Mouse (Mus musculus): ENCODE data around the gene Rerg. TPM values are rescaled to one million over a fixed set of nuclear protein-coding genes. Genes with fewer than 3 reads are reported as not detected.

Rerg gene
- 1 to 10 TPM; 8.5 to 9.1 TPM for total RNA-seq (2021)

DNA sequence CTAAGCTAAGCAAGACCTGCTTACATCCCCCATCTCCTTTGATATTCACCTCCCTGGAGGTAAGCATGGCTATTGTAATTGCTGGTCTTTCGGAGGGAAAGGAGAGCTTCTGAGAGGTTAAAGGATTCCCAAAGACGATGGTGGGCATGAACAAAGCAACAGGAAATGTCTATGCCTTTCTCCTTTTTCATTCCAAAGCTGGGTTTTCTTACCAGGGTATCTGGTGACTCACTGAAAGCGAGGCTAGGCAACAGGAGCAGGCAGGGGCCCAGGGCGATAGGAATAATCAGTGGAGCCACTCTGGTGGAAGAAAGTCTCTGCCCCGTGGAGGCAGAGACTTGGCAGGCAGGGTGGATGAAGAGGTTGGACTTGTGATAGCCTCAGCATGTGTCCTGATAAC is at the start of gene Rerg:
TSS of gene Rerg (minus strand) at position 272 of the 400 bp plus-strand sequence.
- intact Hi-C loops (cut with DNase I) = no loop called here

DNA sequence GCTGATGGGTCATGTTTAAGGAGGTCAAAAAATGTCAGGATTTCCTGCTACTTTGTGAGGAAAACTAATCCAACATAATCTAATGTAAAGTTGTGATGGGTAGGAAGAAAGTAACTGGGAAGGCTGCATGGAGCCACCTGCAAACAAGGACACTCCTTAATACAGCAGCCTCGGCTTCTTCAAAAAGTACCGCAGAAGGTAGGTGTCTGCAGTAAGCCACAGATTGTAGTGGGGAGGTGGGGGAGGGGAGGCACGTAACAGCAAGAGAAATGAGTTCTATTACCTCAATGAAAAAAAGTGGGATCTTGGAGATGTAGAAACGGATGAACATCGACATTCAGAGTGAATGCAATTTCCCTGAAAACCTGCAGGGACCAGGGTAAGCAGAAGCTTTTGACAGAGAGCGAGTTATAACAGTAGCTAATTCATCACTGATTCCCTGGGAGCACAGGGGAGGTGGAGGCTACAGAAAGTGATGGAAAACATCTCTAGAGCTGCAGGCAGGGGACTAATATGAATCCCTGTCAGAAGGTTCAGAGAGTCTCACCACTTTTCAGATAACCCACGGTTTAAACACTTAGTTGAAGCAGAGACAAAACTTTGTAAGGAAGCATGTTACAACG is 47.7 kb upstream of the Rerg start:
- no peak for DNase-seq (ENCODE audit: low spot score in 2 of 2)
- intact Hi-C loops (cut with DNase I) = no loop called here

More for the DNA sequence above, at the start of gene Rerg:
- no peak for DNase-seq (ENCODE audit: low spot score in 2 of 2)

DNA sequence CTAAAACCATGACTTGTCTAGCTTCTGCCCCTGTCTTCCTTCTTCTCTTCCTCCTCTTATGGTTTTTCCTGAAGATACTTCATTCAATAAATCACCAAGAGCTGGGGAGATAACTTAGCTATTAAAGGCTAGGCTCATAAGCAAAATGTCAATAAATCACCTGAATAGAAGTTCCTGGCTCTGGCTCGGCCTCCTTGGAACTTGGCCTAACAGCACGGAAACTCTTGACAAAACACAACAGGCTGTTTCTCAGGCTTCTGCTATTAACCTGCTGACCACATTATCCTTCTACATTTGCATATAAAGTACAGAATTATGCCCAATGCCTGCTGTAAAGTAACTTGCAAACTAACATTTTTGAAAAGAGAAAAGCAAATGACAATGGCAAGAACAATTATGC is 41.1 kb upstream of the Rerg start:
- intact Hi-C loops (cut with DNase I) = no loop called here
- DNase-seq (ENCODE audit: low spot score in 2 of 2) = no peak

DNA sequence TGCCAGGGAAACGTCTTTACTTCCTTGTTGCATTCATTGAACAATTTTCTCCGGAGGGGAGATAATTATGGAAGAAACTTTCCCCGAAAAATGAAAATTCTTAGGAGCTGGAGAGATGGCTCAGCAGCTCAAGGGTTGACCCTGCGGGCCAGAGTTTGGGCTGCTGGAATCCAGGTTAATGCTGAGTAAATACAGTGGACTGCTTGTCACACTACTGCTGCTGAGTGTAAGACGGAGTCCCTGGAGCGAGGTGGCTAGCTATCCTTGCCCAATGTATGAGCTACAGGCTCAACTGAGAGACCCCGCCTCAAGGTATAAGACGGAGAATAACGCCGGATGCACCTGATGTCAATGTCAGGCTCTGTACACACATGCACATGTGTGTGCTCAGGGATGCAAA is 40.7 kb upstream of the Rerg start:
- intact Hi-C loops (cut with DNase I) = no loop called here
- DNase-seq (ENCODE audit: low spot score in 2 of 2) = no peak

DNA sequence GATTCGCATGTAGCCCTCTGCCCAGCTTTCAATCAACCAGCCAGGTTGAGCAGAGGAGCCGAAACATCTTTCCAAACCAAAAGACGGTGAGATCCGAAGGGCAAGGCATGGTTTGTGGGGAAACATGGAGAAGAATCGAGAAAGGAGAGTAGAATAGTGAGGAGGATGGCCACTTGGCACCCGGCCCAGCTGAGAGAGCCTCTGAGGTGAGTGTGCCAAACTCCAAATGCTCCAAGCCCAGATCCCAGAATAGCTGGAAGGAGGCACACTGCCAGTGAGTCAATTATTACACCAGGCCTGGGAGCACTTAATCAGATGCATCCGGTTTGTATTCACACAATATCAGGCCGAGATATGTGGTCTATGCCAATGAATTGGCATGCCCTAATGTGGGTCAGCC is 39.7 kb upstream of the Rerg start:
- peak in 1 of 2 experiments; percentile 18 for DNase-seq (ENCODE audit: low spot score in 2 of 2)
- intact Hi-C loops (cut with DNase I) = loop anchor here (5.0 kb wide), 1 partner anchor 512 kb away; no protein-coding TSS in a partner anchor

DNA sequence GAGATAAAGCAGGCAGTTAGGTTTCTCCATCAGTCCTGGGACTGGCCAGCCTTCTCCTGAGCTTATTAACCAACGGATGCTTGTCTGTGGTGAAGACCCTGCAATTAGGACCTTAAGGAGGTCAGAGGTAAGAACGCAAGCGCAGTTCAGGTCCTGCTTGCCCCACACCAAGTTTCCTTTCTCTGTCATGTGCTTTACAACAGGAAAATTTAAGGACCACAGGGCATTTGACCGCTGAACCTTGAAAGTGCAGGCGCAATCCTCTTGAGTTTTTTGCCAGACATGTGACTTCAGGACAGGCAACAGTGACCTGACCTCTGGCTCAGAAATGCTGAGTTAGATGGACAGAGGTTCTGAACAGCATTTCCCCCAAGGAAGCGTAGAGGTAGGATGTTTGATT is 36.8 kb upstream of the Rerg start:
- no peak for DNase-seq (ENCODE audit: low spot score in 2 of 2)
- intact Hi-C loops (cut with DNase I) = loop anchor here (2.0 to 5.0 kb wide), 2 partner anchors 190 to 515 kb away; no protein-coding TSS in a partner anchor

DNA sequence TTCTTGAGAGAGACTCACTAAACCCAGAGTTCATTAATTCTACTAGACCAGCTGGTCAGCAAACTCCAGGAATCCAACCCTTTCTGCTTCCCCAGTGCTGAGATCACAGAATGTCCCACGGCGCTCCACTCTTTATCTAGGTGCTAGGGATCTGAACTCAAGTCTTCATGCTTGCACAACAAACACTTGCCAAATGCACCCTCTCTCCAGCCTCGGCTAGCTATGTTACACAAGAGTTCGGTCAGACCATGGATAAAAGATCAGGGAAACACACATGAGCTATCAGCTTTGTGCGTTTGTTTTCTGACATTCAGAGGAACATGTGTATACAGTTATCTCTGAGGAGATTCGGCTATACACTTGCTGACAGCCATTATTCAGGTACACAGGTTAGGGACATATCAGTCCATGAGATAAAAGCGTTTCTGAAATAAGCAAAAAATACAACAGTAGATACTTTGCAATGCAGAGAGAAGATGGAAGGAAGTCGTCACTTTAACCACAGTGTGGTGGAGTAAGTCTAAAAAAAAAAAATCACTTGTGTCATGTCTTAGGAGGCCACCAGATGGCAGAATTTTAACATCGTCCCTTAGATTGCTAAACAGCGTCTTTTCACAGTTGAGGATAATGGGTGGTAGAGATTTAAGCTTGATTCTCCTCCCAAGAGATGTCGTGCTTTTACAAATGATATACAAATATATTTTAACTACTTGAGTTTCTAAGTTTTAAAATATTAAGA is 35.5 kb upstream of the Rerg start:
- DNase-seq (ENCODE audit: low spot score in 2 of 2) = peak in 1 of 2 experiments; percentile 14
- intact Hi-C loops (cut with DNase I) = loop anchor here (2.0 to 5.0 kb wide), 2 partner anchors 191 to 516 kb away; no protein-coding TSS in a partner anchor

DNA sequence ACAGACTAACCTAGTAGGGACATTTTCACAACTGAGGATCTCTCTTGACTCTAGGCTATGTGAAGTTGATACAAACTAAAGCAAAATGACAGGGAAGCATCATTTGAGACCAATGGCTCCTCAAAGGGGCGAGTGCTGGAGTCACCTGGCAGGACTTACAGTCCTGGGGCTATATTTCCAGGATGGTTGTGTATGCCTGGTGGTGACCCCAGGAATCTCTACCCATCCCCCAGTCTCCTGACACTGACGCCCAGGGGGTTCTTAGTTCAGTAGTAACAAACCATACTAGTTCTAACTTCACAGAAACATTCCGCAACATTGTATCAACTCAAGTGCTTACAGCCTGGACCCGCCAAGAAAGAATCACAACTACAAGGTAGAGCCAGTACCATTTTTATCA is 32.4 kb upstream of the Rerg start:
- no peak for DNase-seq (ENCODE audit: low spot score in 2 of 2)
- intact Hi-C loops (cut with DNase I) = no loop called here

DNA sequence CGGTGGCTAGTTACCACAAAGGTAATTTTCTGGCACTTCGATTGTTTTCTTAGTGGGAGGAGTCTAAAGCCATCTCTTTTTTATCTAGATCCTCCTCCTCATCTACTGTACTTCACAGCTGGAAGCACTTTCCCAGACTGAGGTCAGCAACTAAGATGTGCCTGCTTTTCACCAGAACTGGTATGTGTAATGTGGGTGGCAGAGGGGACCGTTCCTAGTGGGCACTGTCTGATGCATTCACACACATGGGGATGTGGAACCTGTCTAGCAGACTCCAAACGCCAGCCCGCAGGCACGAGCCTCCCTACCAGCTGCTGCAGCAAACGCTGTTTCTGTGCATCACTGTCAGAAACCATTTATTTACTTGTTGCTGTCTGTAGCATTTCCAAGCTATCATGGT is 31.3 kb upstream of the Rerg start:
- no peak for DNase-seq (ENCODE audit: low spot score in 2 of 2)
- intact Hi-C loops (cut with DNase I) = no loop called here

DNA sequence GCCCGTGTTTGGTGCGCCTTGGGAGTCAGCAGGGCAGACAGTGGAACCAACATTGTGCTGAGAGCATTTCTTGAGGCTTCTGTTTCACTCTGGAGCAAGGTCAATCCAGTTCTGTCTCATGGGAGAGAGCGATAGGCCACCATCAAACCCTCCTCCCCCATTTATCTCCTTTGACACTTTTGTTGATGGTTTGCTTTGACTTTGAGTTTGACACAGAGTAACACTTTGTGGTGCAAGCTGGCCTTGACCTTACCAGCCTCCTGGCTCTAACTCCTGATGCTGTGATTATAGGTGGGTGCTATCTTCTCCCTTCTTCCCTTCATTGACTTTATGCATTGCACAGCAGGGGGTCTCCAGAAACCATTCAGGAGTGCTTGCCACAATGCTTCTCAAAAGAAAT is 30.9 kb upstream of the Rerg start:
- no peak for DNase-seq (ENCODE audit: low spot score in 2 of 2)
- intact Hi-C loops (cut with DNase I) = no loop called here

DNA sequence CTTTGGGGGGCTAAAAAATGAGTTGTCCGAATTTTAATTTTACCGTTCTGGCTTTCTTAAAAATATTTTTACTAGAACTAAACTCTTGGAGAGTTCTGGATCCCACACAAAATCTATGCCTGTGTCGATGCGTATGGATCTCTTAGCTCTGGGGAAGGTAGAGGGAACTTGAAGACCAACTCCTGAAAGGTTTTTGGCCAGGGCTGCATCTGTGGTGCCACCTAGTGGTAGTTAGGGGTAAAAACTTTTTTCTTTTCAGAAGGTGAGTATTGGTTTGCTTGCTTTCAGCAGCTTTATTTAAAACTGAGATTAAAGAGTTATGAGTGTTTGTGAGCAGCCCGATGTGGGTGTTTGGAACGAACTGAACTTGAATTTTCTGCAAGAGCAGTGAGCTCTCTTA is 21.8 kb upstream of the Rerg start:
- intact Hi-C loops (cut with DNase I) = no loop called here
- DNase-seq (ENCODE audit: low spot score in 2 of 2) = no peak

DNA sequence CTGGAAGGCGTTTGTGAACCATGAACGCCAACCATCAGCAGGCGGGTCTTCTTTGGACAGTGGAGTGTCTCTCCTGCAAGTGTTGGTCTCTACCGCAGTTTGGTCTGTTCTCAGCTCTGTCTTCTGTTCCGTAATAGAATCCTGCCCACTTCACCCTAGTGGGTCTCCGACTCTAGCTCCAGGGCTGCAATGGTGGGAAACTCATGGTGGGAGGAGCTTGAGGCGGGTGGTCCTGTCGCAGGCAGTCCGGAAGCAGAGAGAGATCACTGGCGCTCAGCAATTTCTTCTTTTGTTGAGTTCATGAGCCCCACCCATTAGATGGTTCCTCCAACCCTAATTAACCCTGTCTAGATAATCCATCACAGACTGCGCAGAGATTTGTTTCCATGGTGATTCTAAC is 20.7 kb upstream of the Rerg start:
- intact Hi-C loops (cut with DNase I) = no loop called here
- no peak for DNase-seq (ENCODE audit: low spot score in 2 of 2)

DNA sequence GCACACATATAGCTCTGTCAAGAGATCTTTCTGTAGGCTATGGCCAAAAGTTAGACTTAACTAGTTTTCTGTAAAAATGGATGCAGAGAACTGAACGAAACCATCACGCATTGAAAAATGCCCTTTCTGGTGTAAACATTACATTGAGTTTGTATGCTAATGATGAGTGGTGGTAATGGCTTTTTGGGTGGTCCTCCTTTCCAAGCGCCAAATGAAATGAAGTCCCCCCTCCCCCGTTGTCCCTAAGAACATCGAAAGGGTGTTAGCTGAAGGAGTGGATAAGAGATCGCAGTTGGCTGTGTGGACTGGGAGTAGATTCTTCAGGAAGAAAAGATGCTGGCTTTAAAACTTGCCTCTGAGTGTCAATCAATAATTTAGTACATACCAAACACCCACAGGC is 20.3 kb upstream of the Rerg start:
- intact Hi-C loops (cut with DNase I) = no loop called here
- DNase-seq (ENCODE audit: low spot score in 2 of 2) = no peak

DNA sequence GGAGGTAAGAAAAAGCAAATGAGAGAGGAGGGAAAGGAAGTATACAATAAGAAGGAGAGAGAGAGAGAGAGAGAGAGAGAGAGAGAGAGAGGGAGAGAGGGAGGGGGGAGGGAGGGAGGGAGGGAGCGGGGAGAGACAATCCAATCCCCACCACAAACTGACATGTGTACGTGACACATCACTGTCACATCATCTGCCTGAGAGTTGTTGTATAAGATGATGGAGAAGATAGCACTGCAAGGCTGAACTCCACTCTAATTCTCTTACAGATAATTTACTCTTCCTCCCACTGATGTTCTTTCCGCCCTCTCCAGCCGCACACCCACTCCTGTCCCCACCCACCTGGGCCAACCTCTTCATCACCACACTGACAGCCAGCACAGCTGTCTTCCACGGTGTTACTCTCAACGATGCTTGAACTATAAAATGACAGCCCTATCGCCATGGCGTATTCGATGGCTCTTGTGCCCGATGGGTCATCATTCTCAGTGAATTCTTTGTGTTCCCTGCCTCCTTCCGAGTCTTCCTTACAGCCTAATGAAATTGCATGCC is 18.2 kb upstream of the Rerg start:
- intact Hi-C loops (cut with DNase I) = no loop called here
- DNase-seq (ENCODE audit: low spot score in 2 of 2) = no peak

DNA sequence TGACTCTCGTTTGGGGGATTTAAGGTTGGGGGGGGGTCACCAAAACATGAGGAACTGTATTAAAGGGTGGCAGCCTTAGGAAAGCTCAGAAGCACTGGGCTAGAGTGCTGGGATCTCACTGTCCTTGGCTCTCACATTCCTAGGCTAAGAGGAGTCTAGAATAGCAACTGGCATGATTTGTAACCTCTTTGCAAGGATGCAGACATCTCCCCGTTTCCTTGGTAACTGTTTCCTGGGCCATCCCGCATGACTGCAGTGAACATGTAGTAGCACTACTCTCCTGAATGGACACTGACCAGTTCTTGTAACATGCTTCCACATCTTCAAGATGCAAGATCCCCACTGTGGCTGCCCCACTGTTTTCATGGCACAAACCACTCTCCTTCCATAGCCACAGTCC is 17.1 kb upstream of the Rerg start:
- intact Hi-C loops (cut with DNase I) = no loop called here
- DNase-seq (ENCODE audit: low spot score in 2 of 2) = no peak

DNA sequence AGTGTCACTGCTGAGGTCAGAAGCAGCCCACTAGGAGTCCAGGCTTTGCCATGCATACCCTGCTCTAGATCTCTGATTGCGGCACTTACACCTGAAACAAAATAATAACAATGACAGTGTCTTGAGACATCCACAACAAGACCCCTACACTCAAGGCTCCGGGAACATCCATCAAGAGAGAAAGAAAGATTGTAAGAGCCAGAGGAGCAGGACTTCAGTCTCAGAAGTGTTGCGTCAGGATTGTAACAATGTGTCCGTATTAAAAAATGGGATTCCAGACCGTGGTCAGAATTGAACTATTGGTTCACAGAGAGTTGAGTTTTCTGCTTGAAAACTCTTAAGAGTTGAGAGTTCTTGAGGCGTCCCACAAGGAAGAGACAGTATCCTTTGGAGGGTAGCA is 10.3 kb upstream of the Rerg start:
- DNase-seq (ENCODE audit: low spot score in 2 of 2) = no peak
- intact Hi-C loops (cut with DNase I) = no loop called here

DNA sequence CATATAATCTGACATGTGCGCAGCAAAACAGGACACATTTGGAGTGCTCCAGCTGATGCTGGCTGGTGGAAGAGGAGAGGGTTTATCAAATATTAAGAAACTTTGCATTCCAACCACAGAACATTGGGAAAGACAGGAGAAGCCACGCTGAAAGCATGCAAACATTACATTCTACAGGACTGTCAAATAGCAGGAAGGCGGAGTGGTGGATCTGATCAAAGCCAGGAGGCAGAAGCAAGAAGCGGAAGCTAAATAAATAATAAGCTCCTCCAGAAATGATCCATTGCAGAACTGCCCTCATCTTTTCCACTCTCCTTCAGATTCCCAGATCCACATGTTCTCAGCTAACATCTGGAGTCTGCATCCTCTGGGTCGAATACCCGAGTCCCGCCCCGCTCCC is 9.8 kb upstream of the Rerg start:
- intact Hi-C loops (cut with DNase I) = no loop called here
- no peak for DNase-seq (ENCODE audit: low spot score in 2 of 2)

DNA sequence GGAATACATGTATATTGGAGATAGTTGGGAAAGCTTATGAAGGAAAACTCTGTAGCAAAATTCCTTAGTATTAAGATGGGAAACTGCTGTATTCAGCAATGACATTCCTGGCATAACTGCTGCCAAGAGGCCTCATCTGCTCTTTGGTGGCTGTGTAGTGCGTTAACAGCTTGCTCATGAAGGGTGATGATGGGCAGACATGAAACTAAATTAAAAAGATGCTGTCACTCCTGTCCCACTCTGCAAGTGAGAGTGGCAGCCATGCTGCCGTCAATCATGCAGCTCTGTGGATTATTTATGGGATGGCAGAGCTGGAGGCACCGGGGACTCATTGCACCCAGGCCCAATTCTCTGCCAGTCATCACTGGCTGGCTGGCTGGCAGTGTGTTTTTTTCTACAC is 8.7 kb upstream of the Rerg start:
- no peak for DNase-seq (ENCODE audit: low spot score in 2 of 2)
- intact Hi-C loops (cut with DNase I) = no loop called here

DNA sequence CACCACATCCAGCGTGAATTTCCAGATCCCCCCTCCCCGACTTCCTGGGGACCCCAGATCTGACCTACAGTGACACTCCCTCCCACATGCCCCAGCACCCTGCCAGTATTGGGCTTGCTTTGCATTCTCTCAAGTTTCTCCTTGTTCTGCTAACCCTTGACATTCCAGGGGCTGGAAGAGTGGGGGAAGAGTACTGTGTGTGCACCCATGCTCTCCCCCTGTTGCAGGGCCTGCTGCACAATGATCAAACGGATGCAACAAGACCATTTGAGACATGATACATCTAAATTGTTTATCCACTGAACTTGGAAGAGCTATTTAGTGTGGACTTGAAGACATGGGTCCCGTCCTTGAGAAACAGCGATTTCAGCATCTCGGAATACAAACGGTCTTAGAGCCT is 349 bp upstream of the Rerg start:
- intact Hi-C loops (cut with DNase I) = no loop called here
- DNase-seq (ENCODE audit: low spot score in 2 of 2) = no peak

DNA sequence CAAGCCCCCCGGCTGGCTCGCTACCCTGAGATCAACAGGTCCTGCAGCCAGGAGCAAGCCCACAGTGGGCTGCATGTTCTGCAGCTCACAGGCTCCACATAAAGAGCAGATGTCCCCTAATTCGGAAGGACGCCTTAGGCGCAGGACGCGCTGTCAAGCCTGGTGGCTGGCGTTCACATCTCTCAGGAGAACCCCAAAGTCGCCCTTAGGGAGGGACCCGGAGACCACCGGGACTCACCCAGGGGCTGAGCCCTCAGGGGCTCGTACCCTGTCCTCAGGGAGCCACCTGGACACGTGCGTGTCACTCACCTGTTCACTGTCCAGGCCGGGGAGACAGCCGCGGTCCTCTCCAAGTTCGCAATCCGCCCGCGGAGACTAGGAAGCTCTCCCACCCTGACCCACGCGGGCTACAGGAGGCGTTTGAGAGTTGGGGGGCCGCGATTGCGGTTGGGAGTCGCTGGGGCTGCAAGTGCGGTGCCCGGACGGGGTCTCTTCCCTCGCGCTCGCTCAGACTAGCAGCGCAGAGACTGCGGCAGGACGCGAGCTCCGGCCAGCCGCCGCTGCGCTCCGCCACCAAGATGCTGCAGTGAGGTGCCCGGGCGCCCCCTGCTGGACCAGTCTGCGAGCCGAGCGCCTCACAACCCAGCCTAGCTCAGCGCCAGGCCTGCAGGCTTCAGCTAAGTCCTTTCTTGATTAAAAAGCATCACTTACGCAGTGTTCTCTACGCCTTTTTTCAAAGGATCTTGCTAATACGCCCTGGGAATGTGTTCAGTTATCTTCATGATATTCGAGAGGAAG is 927 bp downstream of the Rerg start:
- intact Hi-C loops (cut with DNase I) = loop anchor here (1.0 to 10.0 kb wide), 3 partner anchors 71 to 305 kb away; no protein-coding TSS in a partner anchor
- peak; percentile 89 to 90 for DNase-seq (ENCODE audit: low spot score in 2 of 2)

All from left cerebral cortex, postnatal 36 days (tissue).